Mouse (Mus musculus) cerebellum, adult 2 months (tissue): ENCODE results near the gene Creld1.

Experiments used
- CTCF ChIP-seq: fragments of 200-500 bp; IDR thresholded peaks from 2 replicates; pipeline ENCODE4 v1.5.1; 2011; ENCODE audit warnings: low read depth, mild to moderate bottlenecking, control low read depth, low read length, moderate library complexity, borderline replicate concordance; ENCODE audit not compliant: insufficient read depth
- POLR2A ChIP-seq: fragments of 200-500 bp; IDR thresholded peaks from 2 replicates; pipeline ENCODE4 v1.6.1; 2011; ENCODE audit warnings: low read length, control low read depth, borderline replicate concordance; ENCODE audit not compliant: insufficient read depth

GRCm38 (mm10) chr6:113517434-113518080 lies 34.5 kb downstream of the Creld1 start:
- TF ChIP-seq CTCF (no peak), POLR2A (no peak)
